Mouse (Mus musculus): ENCODE measurements around the gene Tmtc2.

DNA sequence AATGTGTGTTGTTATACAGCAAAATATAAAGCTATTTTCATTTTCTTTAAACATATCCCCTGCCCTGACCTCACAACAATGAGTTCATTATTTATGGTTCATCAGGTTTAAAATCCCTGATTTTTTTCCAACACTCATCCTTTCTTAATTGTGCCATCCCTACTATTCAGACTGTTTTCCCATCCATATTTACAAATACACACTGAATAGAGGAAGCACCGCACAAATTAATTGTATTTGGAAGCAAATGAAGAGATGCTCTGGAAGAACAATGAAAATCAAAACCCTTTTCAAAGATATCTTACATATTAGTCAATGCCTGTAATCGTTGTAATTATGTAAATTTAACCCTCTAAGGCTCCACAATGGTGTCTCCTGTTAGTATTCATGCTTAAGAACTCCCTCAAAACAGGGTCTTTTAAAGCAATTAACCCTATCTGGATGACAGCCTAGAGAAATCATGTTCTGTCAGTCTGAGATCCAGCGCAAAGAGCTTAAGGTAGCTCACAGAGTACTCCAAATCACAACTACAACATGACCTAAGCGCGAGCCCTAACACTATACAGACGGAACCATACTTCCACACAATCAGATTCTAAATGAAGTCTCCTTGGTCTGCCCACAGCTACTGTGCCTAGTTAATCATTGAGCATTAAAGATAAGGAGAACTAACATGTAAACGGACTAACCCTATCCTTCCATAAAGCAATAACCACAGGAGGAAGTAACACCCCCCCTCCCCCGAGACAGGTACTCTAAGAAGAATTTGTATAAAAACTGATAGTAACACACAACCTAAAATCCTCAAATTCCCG is 43.0 kb downstream of the Tmtc2 start:
- TF ChIP-seq CTCF (IDR thresholded peaks at IDR 0.05) (no peak), EP300 (IDR thresholded peaks at IDR 0.05) (no peak)

Data from lung, postnatal 0 days (tissue).